Mouse (Mus musculus) stomach, embryonic 16.5 days (tissue): ENCODE results near the gene Mlip. TPM values are rescaled to one million over a fixed set of nuclear protein-coding genes. Genes with fewer than 3 reads are reported as not detected.
"Not testable (repeated sequence)": the region's sequence is repeated elsewhere in the genome, so short reads cannot be mapped to it uniquely, and the experiment has no call there.

Source experiments
- ATAC-seq: fragments of 200-750 bp; cut with Nextera tagmentation; 2 replicates; pipeline ENCODE4 v1.8.0; 2017; ENCODE audit warnings: moderate number of reproducible peaks, moderate TSS enrichment; ENCODE audit not compliant: insufficient read depth, low FRiP score
- H3K27ac ChIP-seq: fragments of 300-500 bp; sonication (generic); 2 replicates; pipeline ENCODE4 v1.5.1; 2014; ENCODE audit warnings: low read length
- H3K27me3 ChIP-seq: fragments of 300-500 bp; sonication (generic); 2 replicates; pipeline ENCODE4 v1.6.1; 2014; ENCODE audit warnings: low read length, control low read depth, mixed read lengths; ENCODE audit not compliant: control insufficient read depth, insufficient read depth
- H3K36me3 ChIP-seq: fragments of 300-500 bp; sonication (generic); 2 replicates; pipeline ENCODE4 v1.6.1; 2014; ENCODE audit warnings: low read length; ENCODE audit not compliant: control insufficient read depth, insufficient read depth
- H3K4me1 ChIP-seq: fragments of 300-500 bp; sonication (generic); 2 replicates; pipeline ENCODE4 v1.6.1; 2014; ENCODE audit warnings: low read length, control low read depth, mixed read lengths; ENCODE audit not compliant: control insufficient read depth, insufficient read depth
- H3K4me2 ChIP-seq: fragments of 300-500 bp; sonication (generic); 2 replicates; pipeline ENCODE4 v1.6.1; 2014; ENCODE audit warnings: low read depth, low read length, mixed read lengths
- H3K4me3 ChIP-seq: fragments of 300-500 bp; sonication (generic); replicated peaks from 2 replicates; pipeline ENCODE4 v1.5.1; 2014; ENCODE audit warnings: mild to moderate bottlenecking, low read length
- H3K9ac ChIP-seq: fragments of 300-500 bp; sonication (generic); 2 replicates; pipeline ENCODE4 v1.6.1; 2014; ENCODE audit warnings: low read length
- H3K9me3 ChIP-seq: fragments of 300-500 bp; sonication (generic); replicated peaks from 2 replicates; pipeline ENCODE4 v1.6.1; 2016; ENCODE audit warnings: low read length, control low read depth; ENCODE audit not compliant: control insufficient read depth
- WGBS: fragments of 180-500 bp; shearing (Covaris S2); extraction: QIAGEN DNeasy Blood & Tissue Kit; methylation state at CpG from one replicate; pipeline ENCODE4 v1.1.7; 2014; 5-methylcytosine and 5-hydroxymethylcytosine counted together
- polyA plus RNA-seq: library from polyadenylated mRNA; unstranded; fragments of >200 nt; fragmentation: Nextera tagmentation; extraction: Ambion mirVana; gene quantifications from 2 replicates; pipeline ENCODE4 v1.2.1, GENCODE M21; 2015

Gene Mlip
- polyA plus RNA-seq, 1 experiment from 2014 or later: 3.2 TPM

DNA sequence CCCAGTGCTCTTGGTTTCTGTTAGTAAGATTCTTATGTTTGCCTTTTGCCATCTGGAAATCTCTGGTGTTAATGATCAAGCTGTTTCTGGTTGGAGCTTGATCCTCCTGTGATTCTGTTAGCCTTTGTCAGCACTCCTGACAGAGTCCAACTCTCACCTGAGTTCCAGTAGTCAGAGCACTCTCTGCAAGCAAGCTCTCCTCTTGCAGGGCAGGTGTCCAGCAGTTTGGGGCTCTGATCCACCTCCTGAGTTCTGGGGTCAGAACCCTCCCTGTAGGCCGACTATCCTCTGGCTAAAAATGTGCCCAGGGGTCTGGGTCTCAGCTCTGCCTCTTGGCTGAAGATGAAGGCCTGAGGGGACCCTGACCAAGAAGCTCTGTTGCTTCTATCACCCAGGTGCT is 269.5 kb downstream of the Mlip start:
- not testable (repeated sequence) for H3K9me3 ChIP-seq, ATAC-seq, H3K27me3 ChIP-seq, H3K4me1 ChIP-seq, H3K27ac ChIP-seq, H3K9ac ChIP-seq, H3K4me3 ChIP-seq, H3K4me2 ChIP-seq, H3K36me3 ChIP-seq
- 83% methylated on average over 1 of the region's 1 CpGs for WGBS

DNA sequence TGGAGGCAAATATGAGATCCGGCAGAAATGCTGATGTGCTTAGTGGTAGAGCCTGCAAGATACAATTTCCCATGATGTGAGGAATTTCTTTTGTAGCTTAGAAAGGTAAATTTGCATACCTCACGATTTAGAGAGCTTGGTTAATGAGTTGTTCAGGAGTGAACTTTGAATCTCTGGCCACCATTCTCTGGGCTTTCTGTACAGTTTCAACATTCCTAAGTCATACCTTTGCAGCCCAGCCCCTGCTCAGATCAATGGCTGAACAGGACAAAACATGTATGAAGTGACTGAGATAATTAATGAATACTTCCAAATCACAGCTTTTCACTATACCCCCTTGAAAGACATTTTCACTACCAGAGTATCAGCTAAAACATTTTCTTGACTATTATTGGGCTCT is 281.1 kb downstream of the Mlip start:
- no peak overlapping the region for H3K27ac ChIP-seq
- no peak overlapping the region for H3K4me2 ChIP-seq
- no peaks in the 10 kb centered on the region for H3K27me3 ChIP-seq
- 57% methylated on average over 2 of the region's 2 CpGs for WGBS
- no peak for ATAC-seq
- H3K9ac ChIP-seq: no peak overlapping the region
- H3K4me1 ChIP-seq: no peaks in the 10 kb centered on the region
- no peaks in the 10 kb centered on the region for H3K9me3 ChIP-seq
- H3K36me3 ChIP-seq: no peaks in the 10 kb centered on the region
- no peak overlapping the region for H3K4me3 ChIP-seq

GRCm38 (mm10) chr9:77056611-77057010 is 296.2 kb downstream of the Mlip start:
- ATAC-seq: no peak
- Histone ChIP-seq H3K4me2 (no peak overlapping the region), H3K4me1 (no peaks in the 10 kb centered on the region), H3K4me3 (no peak overlapping the region), H3K36me3 (no peaks in the 10 kb centered on the region), H3K9ac (no peak overlapping the region), H3K27ac (no peak overlapping the region), H3K9me3 (no peaks in the 10 kb centered on the region), H3K27me3 (no peaks in the 10 kb centered on the region)
- WGBS: 63% methylated on average over 4 of the region's 4 CpGs

GRCm38 (mm10) chr9:77054426-77055193 is 298.2 kb downstream of the Mlip start:
- Histone ChIP-seq H3K4me2 (no peak overlapping the region), H3K36me3 (no peaks in the 10 kb centered on the region), H3K4me3 (no peak overlapping the region), H3K9me3 (no peaks in the 10 kb centered on the region), H3K9ac (no peak overlapping the region), H3K27ac (no peak overlapping the region), H3K27me3 (no peaks in the 10 kb centered on the region), H3K4me1 (no peaks in the 10 kb centered on the region)
- no peak for ATAC-seq
- WGBS: 80% methylated on average over 9 of the region's 9 CpGs

Other genes starting within 250 kb of the Mlip start
- gene Lrrc1, start 191.9 kb upstream of the Mlip start, polyA plus RNA-seq: 17.7 and 19.2 TPM in 2 replicates